Mouse (Mus musculus): ENCODE results near the gene Fam19a5.

The Fam19a5 gene

DNA sequence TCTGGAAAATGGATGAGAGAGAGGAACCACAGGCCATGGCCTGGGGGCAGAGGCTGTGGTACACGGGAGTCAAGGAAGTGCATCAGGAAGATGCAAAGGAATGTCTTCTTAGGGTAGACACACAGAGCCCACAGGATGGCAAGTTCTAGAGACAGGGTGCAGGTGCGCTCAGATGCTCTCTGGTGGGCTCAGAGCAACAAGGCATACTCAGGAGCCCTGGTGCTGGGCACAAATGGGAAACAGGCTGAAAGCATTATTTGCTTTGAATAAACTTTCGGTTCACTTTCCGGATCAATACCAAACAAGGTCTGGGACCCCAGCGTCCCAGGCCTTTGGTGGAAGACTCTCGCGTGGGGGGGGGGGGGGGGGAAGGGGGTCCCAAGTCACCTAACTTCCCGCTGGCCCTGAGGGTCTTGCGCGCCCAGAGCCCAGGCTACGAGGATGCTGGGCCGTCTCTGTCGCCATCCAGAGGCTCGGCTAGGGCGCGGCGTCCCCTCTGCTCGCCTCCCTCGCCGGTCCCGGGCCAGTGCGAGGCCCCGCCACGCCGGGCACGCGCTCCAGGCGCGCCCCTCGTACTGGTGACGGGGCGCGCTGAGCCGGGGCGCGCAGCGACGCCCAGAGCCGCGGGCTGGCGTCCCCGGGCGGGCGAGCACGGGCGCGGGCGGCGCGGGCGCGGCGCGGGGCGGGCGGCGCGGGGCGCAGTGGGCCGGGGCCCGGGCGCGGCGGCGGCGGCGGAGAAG, at the start of gene Fam19a5:
Fam19a5 (plus strand) TSS at position 701 of the 740 bp plus-strand sequence.
- peak; percentile 74 for ATAC-seq (ENCODE audit: low TSS enrichment)

DNA sequence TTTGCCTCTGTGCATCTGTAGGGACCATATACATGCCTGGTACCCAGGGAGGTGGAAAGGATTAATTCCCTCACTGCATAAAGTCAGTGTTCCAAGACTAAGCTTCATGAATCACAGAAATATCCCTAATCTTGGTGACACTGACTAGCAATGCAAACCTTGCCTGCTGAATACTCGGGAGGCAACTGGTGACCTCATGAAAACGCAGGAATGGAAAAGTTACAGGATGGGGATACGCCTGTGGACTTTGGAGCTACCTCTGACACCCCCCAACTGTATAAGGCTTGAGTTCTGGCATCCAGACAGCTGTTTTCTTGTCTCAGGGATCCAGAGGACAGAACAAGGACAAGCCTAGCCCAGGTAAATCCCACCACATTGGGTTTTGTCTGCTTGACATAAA, 42.4 kb upstream of the Fam19a5 start:
- no peak for ATAC-seq (ENCODE audit: low TSS enrichment)

DNA sequence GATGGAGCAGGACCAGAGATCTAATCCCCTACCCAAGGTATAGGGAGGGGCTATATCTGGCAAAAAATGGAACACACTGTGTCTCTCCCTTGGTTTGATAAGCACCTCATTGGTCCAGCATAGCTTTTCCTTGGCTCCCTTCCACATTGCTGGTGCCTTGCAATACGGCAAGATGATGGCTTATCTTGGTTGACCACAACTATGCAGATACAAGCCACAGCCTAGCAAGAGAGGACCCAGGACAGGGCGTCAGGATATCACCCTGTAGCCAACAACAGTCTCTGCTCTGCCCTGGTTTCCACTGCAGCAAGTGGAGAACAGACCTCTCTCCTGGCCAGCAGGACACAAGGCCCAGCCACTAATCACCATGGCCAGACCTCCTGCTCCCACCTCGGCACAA, 36.8 kb upstream of the Fam19a5 start:
- ATAC-seq (ENCODE audit: low TSS enrichment) = no peak

DNA sequence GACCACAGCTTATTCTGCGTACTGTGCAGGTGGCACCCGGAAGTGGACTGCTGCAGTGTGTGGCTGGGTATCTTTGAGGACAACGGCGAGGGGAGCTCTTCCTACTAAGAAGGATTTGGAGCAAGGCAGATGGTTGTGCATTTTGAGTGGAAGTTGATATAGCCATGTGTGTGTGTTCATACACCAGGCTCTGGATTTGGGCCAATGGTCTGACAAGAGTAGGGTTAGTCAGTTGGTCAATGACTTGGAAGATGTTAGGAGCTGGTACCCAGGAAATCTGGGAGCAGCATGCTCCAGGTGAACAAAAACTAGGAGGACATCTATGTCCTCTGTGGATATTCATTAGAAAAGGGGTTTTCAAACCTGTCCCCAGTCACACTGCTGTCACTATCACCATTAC, 33.2 kb upstream of the Fam19a5 start:
- ATAC-seq (ENCODE audit: low TSS enrichment) = no peak

- no peak for ATAC-seq (ENCODE audit: low TSS enrichment)
These were observed 25.9 kb upstream of the Fam19a5 start for GRCm38 (mm10) chr15:87518161-87518560.

DNA sequence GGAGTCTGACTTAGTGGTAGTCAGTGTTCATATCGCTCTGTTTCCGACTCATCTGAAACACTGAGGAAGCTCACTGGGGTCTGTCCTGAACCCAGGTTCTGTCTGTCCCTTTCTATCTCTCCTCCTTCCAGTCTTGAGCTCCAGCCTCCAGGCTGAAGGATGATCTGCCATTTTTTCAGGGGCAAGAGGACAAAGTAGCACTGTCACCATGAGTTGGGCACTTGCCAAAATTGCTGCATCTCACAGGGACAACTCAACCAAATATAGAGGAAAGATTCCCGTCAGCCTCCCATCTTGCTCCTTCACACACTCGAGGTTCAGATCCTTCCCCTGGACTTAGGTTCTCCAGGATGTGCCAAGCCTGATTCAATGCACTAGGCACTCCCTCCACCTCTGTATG, 14.8 kb upstream of the Fam19a5 start:
- no peak for ATAC-seq (ENCODE audit: low TSS enrichment)

DNA sequence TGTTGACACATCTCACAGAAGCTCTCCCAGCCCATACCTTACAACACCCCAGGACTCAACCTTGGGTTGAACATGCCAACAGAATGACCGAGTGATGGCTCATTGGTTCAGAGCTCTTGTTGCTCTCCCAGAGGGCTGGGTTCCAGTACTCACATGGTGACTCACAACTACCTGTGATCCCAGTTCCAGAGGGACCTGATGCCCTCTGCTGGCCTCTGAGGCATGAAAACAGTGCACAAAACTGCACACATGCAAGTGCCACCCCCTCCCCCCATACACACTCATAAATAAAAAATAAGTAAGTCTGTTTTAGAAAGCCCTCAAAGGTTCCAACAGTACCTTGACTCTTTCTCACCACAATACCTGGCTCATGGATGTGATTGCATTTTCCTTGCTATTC, 2.4 kb upstream of the Fam19a5 start:
- no peak for ATAC-seq (ENCODE audit: low TSS enrichment)

GRCm38 (mm10) chr15:87544401-87545129, 466 bp downstream of the Fam19a5 start:
- ATAC-seq (ENCODE audit: low TSS enrichment) = peak; percentile 51

- peak; percentile 21; the same call in 1 of the 2 replicates for ATAC-seq (ENCODE audit: low TSS enrichment)
These were observed 1.1 kb downstream of the Fam19a5 start for GRCm38 (mm10) chr15:87545130-87545642.

DNA sequence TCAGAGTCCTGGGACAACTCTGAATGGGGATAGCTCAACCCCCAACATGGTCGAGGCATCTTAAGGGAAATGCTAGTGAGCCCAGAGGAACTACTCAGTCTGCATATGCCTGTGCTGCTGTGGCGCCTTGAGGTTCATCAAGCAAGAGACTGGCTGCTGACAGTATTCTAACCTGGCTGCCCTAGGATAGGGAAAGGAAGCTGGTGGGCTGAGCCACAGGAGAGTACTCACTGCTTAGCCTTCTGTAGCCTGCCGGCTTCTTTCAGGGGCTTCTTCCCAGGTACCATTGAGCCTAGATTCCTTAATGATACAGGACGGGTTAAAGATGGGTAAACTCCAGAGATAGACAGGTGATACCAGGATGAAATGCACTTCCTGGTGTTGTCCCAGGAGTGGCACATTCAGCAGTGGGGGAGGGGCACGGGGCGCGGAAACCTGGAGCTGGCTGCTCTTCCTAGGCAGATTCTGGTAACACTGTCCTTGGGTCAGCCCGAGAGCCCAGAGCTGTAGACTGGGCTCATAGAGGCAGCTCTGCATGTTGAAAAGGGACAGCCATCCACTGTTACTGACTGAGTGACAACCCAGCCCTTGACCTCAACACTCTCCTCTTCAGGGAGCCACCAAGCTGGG, 1.7 kb downstream of the Fam19a5 start:
- ATAC-seq (ENCODE audit: low TSS enrichment) = no peak

DNA sequence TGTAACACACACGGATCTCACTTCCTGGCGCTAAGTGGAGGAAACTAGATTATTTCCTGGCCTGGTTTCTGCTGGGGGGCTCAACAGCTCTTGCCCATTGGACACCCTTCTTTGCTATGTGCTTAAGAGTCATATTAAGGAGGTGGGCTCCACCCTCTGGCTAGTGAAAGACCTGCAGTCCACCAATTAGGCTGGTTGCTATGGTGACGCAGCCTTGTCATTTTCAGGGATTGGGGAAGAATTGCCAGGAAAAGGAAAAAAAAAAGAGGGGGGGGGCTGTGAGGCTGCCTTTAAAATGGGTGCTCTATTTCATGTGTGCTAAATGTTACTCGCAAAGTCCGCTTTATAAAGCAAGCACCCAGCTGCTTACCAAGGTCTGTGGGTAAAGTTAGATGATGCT, 2.9 kb downstream of the Fam19a5 start:
- no peak for ATAC-seq (ENCODE audit: low TSS enrichment)

DNA sequence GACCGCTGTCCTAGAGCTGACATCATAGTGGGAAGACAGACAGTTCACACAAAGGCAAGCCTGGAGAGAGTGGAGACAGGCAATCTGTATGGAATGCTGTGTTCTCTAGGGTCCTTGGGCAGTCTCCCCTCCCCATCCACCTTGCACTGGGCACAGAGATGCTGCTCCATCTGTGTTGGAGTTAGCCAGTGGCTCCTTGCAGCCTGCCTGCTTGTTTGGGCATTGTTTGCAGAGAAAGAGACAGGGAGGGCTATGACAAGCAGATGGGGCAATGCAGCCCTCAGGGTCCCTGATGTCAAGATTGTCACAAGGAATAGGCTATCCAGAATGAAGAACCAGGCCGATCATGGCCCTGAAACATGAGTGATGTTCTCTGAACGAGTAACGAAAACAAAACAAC, 5.6 kb downstream of the Fam19a5 start:
- ATAC-seq (ENCODE audit: low TSS enrichment) = no peak

GRCm38 (mm10) chr15:87550756-87551155, 6.7 kb downstream of the Fam19a5 start:
- 0 out of 2 replicates have a peak, but pooled peaks have one; percentile 41 for ATAC-seq (ENCODE audit: low TSS enrichment)

- peak; percentile 63 for ATAC-seq (ENCODE audit: low TSS enrichment)
These were observed 7.5 kb downstream of the Fam19a5 start for GRCm38 (mm10) chr15:87551556-87551955.

- no peak for ATAC-seq (ENCODE audit: low TSS enrichment)
These were observed 11.7 kb downstream of the Fam19a5 start for GRCm38 (mm10) chr15:87555811-87556210.

DNA sequence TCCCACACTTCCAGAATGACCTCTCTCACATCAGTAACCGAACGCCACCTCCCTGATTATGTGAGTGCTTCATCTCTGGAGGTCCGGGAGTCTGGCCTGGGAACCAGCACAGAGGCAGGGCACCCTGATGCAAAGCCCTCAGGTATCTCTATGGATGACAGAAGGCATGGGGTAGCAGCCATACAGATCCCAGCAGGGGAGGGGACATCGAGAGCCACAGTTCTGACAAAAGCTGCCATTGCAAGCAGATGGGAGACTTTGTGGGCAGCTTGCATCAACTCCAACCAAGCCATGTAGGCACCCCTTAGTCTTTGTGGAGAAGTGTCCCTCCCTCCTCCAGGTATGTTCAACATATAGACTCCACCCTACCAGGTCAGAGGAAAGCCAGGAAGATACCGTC, 20.2 kb downstream of the Fam19a5 start:
- ATAC-seq (ENCODE audit: low TSS enrichment) = no peak

- 0 out of 2 replicates have a peak, but pooled peaks have one; percentile 35 for ATAC-seq (ENCODE audit: low TSS enrichment)
These were observed 22.2 kb downstream of the Fam19a5 start for GRCm38 (mm10) chr15:87566040-87566929.

DNA sequence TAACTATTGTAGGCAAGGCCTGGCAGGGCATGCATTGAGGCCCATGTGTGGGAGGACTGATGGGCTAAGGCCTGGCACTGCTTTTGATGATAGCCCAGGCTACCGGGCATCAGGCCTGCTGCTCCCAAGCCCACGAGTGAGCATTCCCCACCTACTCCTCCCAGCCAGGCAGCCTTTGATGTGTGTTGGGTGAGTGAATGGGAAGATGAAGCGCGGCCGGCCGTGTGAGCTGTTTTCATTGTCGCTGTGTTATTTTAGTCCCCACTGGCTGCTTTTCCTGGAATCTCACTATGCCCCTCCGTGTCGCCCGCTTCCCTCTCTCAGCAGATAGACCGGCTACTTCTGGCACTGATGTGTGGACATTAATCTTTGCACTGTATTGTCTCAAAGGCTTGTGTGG, 26.1 kb downstream of the Fam19a5 start:
- peak; percentile 57 for ATAC-seq (ENCODE audit: low TSS enrichment)

- peak; percentile 66 for ATAC-seq (ENCODE audit: low TSS enrichment)
These were observed 35.8 kb downstream of the Fam19a5 start for GRCm38 (mm10) chr15:87579861-87580260.

GRCm38 (mm10) chr15:87583921-87584621, 40.0 kb downstream of the Fam19a5 start:
- peak; percentile 78 for ATAC-seq (ENCODE audit: low TSS enrichment)

- ATAC-seq (ENCODE audit: low TSS enrichment) = no peak
These were observed 46.9 kb downstream of the Fam19a5 start for GRCm38 (mm10) chr15:87590975-87591374.
